Mouse (Mus musculus) urinary bladder, postnatal 0 days (tissue): ENCODE measurements around the gene Gm17584. TPM values are rescaled to one million over a fixed set of nuclear protein-coding genes. Genes with fewer than 3 reads are reported as not detected.

Experiments used
- polyA plus RNA-seq: library from polyadenylated mRNA; unstranded; fragments of >200 nt; fragmentation: Nextera tagmentation; extraction: Ambion mirVana; gene quantifications from 2 replicates; pipeline ENCODE4 v1.2.1, GENCODE M21; 2015

The Gm17584 gene
- polyA plus RNA-seq, result not detected in 2 replicates

DNA sequence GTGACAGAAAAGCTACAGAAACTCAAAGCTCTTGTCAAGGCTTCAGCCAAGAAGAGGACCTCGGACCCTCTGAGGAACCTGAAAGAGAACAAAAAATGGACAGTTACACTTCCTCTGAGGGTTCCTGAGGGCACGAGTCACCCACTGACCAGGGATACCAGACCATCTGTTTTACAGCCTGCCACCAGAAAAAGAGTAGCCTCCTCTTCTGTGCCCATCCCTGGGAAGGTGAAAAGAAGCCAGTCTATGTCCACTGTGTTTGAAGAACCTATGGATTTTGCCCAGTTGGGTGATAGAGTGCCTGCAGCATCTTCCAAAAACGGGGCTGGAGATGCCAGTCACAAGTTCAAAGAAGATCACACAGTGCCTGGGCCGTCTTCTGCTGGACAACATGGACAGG, at the start of gene Gm17584:
Gm17584 (plus strand) TSS at position 301 of the 400 bp plus-strand sequence.

Other genes with a start within 250 kb of the Gm17584 start
- not detected in 2 replicates for gene Gm17469, start 129.3 kb downstream of the Gm17584 start, polyA plus RNA-seq